Mouse (Mus musculus) heart, embryonic 14.5 days (tissue): Measurements from ENCODE around the gene Dapk1. TPM values are rescaled to one million over a fixed set of nuclear protein-coding genes. Genes with fewer than 3 reads are reported as not detected.

Source experiments
- ATAC-seq: fragments of 200-750 bp; cut with Nextera tagmentation; 2 replicates; pipeline ENCODE4 v1.8.0; 2017; ENCODE audit warnings: low read depth, moderate TSS enrichment; ENCODE audit not compliant: insufficient number of reproducible peaks, insufficient read depth, low FRiP score
- H3K27ac ChIP-seq, 2 experiments: fragments of 200-500 bp in 1 of 2; fragments of 300-500 bp in 1 of 2; sonication (generic) in 1 of 2; replicated peaks in 1 of 2; 2 replicates each; pipeline ENCODE4 v1.5.1; 2012 to 2014; ENCODE audit warnings: low read depth in 2 of 2, low read length in 2 of 2, control low read depth in 1 of 2, mild to moderate bottlenecking in 1 of 2, mixed read lengths in 1 of 2; ENCODE audit not compliant: control insufficient read depth in 1 of 2, insufficient read depth in 1 of 2
- H3K27me3 ChIP-seq: fragments of 300-500 bp; sonication (generic); 2 replicates; pipeline ENCODE4 v1.6.1; 2014; ENCODE audit warnings: mild to moderate bottlenecking, low read length, control low read depth; ENCODE audit not compliant: control insufficient read depth, insufficient read depth
- H3K36me3 ChIP-seq: fragments of 300-500 bp; sonication (generic); 2 replicates; pipeline ENCODE4 v1.6.1; 2014; ENCODE audit warnings: mild to moderate bottlenecking, control low read depth, low read length, mixed read lengths; ENCODE audit not compliant: control insufficient read depth, insufficient read depth
- H3K4me1 ChIP-seq, 2 experiments: fragments of 200-500 bp in 1 of 2; fragments of 300-500 bp in 1 of 2; sonication (generic) in 1 of 2; 2 replicates each; pipeline ENCODE4 v1.6.1; 2012 to 2014; ENCODE audit warnings: low read length in 2 of 2, control low read depth in 1 of 2, mixed read lengths in 1 of 2; ENCODE audit not compliant: control insufficient read depth in 2 of 2, insufficient read depth in 2 of 2
- H3K4me2 ChIP-seq: fragments of 300-500 bp; sonication (generic); 2 replicates; pipeline ENCODE4 v1.6.1; 2014; ENCODE audit warnings: mild to moderate bottlenecking, low read length
- H3K4me3 ChIP-seq, 2 experiments: fragments of 200-500 bp in 1 of 2; fragments of 300-500 bp in 1 of 2; sonication (generic) in 1 of 2; 2 replicates each; pipeline ENCODE4 v1.5.1; 2012 to 2014; ENCODE audit warnings: low read length in 2 of 2, mild to moderate bottlenecking in 2 of 2, control low read depth in 1 of 2, low read depth in 1 of 2, moderate library complexity in 1 of 2; ENCODE audit not compliant: control insufficient read depth in 1 of 2, insufficient read depth in 1 of 2
- H3K9ac ChIP-seq: fragments of 300-500 bp; sonication (generic); 2 replicates; pipeline ENCODE4 v1.6.1; 2014; ENCODE audit warnings: mild to moderate bottlenecking, low read length
- H3K9me3 ChIP-seq: fragments of 300-500 bp; sonication (generic); 2 replicates; pipeline ENCODE4 v1.6.1; 2016; ENCODE audit warnings: low read length, control low read depth; ENCODE audit not compliant: control insufficient read depth
- WGBS: fragments of 180-500 bp; shearing (Covaris S2); extraction: QIAGEN DNeasy Blood & Tissue Kit; methylation state at CpG from one replicate; pipeline ENCODE4 v1.1.7; 2014; 5-methylcytosine and 5-hydroxymethylcytosine counted together
- polyA plus RNA-seq: library from polyadenylated mRNA; unstranded; fragments of >200 nt; fragmentation: Nextera tagmentation; extraction: Ambion mirVana; gene quantifications from 2 replicates; pipeline ENCODE4 v1.2.1, GENCODE M21; 2014

Gene Dapk1
- polyA plus RNA-seq, 1 experiment from 2014 or later: 8.2 TPM

DNA sequence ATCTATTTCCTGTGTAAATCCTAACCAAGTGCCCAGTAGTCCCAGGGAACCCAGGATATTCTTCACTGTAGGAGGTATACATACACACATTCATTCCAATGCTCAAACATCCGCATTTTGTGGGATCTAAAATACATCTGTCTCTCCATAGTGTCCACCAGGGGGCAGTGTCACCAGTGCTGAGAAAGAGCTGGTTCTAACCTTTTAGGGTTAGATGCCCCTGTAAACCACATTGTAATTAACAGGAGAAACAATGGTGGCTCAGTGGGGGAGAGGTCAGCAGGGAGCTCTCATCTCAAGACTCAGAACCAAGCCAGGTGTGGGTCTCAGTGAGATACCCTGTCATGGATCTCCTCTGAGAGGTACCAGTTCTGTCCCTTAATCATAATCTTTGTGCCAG is 144.5 kb downstream of the Dapk1 start:
- no peaks in the 10 kb centered on the region for H3K27me3 ChIP-seq

DNA sequence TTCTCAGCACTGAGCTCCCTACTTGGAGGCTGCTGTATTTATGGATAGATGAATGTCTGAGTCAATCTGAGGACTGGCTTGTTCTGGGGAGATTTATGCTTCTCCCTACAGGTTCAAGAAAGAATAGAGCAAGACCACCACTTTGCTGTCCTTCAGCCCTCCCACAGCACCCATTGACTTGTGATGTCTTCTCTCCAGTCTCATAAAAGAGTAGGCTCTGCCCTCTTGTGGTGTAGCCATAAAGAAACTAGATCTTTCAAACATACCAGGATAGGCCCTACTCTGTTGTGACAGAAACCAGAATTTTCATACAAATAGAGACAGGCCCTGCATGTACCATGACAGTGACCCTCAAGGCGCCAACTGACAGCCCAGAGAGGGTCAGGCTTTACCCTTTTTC is 145.5 kb downstream of the Dapk1 start:
- ATAC-seq: no peak
- no peaks in the 10 kb centered on the region for H3K9me3 ChIP-seq
- 0 out of 2 replicates have a peak, but pooled peaks cover 17% of the 10 kb centered on the region for H3K36me3 ChIP-seq
- H3K4me1 ChIP-seq: peaks cover 3 to 7% of the 10 kb centered on the region in 2 experiments; a peak in 2 of 4 replicates
- H3K4me2 ChIP-seq: no peak overlapping the region
- no peak overlapping the region for H3K4me3 ChIP-seq
- no peak overlapping the region for H3K27ac ChIP-seq
- H3K27me3 ChIP-seq: no peaks in the 10 kb centered on the region
- no peak overlapping the region for H3K9ac ChIP-seq
- 83% methylated on average over 1 of the region's 1 CpGs for WGBS

More for the DNA sequence above, 144.5 kb downstream of the Dapk1 start:
- no peaks in the 10 kb centered on the region for H3K9me3 ChIP-seq
- H3K4me3 ChIP-seq: no peak overlapping the region
- 39% methylated on average over 1 of the region's 1 CpGs for WGBS
- no peak overlapping the region for H3K9ac ChIP-seq
- H3K4me1 ChIP-seq: peaks cover 3 to 7% of the 10 kb centered on the region in 2 experiments; a peak in 2 of 4 replicates
- H3K36me3 ChIP-seq: 0 out of 2 replicates have a peak, but pooled peaks cover 13% of the 10 kb centered on the region
- no peak overlapping the region for H3K27ac ChIP-seq
- H3K4me2 ChIP-seq: no peak overlapping the region
- no peak for ATAC-seq

DNA sequence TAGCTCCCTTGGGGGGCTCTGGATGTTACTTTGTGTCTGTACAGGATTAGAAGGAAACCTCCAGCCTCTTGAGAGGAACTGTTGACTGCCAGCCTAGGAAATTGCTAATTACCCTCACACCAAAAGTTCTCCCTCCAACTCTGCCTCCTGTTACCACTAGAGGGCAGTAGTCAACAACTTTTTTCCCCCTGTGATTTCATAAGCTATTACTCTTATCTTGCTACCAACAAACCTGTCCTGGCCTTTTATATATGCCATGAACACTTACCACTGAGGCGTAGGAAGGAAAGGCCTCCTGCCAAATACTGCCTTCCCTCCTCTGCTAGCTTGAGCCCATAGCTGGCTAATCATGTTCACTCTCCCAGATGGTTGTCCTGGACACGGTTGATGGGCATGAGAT is 146.8 kb downstream of the Dapk1 start:
- 78% methylated on average over 2 of the region's 2 CpGs for WGBS
- Histone ChIP-seq H3K4me2 (no peak overlapping the region), H3K27ac (no peak overlapping the region), H3K27me3 (no peaks in the 10 kb centered on the region), H3K36me3 (peaks cover 23% of the 10 kb centered on the region; the same call in 1 of the 2 replicates), H3K4me1 (peaks cover 0 to 7% of the 10 kb centered on the region in 2 experiments; a peak in 2 of 4 replicates), H3K4me3 (no peak overlapping the region), H3K9ac (no peak overlapping the region), H3K9me3 (no peaks in the 10 kb centered on the region)
- ATAC-seq: no peak

DNA sequence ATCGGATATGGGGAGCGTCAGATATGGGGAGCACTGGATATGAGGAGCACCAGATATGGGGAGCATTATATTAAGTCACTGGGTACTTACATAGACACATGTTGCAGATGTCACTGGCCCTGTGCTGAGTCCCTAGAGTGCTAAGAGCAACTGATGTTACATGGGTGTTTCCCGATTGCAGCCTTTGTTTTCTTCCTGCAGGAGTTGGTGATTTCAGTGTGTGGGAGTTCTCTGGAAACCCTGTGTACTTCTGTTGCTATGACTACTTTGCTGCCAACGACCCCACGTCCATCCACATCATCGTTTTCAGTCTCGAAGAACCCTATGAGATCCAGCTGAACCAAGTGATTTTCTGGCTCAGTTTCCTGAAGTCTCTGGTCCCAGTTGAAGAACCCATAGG is 149.2 kb downstream of the Dapk1 start:
- Histone ChIP-seq H3K27ac (no peak overlapping the region), H3K27me3 (no peaks in the 10 kb centered on the region), H3K4me3 (no peak overlapping the region), H3K9ac (no peak overlapping the region), H3K4me2 (no peak overlapping the region), H3K9me3 (no peaks in the 10 kb centered on the region), H3K4me1 (no peaks in the 10 kb centered on the region), H3K36me3 (peaks cover 23% of the 10 kb centered on the region; the same call in 1 of the 2 replicates)
- WGBS: 84% methylated on average over 7 of the region's 7 CpGs
- ATAC-seq: no peak

DNA sequence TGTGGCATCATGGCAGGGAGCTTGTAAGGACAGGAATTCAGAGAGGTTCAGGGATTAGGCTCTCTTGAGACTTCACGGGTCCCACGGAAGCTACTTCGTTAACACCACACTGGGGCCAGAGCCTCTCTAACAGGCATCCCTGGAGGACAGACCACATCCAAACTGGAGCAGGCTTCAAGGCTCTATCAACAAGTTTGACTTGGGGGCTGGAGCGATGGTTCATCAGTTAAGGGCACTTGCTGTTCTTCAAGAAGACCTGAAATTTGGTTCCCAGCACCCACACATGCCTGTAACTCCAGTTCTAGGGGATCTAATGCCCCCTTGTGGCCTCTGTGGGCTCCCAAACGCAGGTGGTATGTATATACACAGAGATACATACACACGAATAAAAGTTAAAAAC is 151.5 kb downstream of the Dapk1 start:
- H3K4me2 ChIP-seq: no peak overlapping the region
- no peak overlapping the region for H3K27ac ChIP-seq
- no peaks in the 10 kb centered on the region for H3K27me3 ChIP-seq
- 94% methylated on average over 6 of the region's 6 CpGs for WGBS
- H3K36me3 ChIP-seq: peaks cover 22% of the 10 kb centered on the region; the same call in 1 of the 2 replicates
- H3K9ac ChIP-seq: no peak overlapping the region
- no peak for ATAC-seq
- no peak overlapping the region for H3K4me3 ChIP-seq
- H3K4me1 ChIP-seq: no peaks in the 10 kb centered on the region
- H3K9me3 ChIP-seq: no peaks in the 10 kb centered on the region

DNA sequence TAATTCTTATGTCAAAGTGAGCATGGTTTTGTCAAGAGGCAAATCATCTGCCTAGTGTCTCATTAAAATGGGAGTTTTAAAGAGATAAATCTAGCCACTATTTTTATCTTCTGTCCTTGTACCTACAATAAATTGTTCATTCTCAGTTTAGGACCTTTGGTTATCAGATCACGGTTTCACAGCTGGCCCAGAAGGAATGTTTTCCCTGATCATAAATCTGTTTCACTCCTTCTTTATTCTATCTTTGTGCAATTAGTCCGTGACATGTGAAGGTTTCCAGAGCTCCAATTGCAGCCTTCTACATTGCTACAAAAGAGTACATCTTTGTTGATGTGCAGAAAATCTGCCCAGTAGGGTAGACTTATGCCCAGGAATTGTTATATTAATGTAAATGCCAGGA is 153.5 kb downstream of the Dapk1 start:
- 72% methylated on average over 2 of the region's 2 CpGs for WGBS
- H3K4me1 ChIP-seq: no peaks in the 10 kb centered on the region
- H3K9me3 ChIP-seq: no peaks in the 10 kb centered on the region

DNA sequence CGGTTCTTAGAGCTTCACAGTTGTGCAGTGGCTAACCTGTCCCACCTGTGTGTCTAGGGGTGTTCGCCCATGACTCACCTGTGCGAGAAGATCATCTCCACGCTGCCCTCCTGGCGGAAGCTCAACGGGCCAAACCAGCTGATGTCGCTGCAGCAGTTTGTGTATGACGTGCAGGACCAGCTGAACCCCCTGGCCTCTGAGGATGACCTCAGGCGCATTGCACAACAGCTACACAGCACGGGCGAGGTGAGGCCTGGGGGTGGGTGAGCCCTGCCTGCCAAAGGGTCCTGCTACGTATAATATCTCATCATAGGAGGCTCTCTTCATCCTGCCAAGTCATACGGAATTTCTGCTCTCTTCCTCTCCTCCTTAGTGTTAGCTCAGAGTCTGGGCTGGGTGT is 155.5 kb downstream of the Dapk1 start:
- Histone ChIP-seq H3K9me3 (no peaks in the 10 kb centered on the region), H3K4me3 (no peak overlapping the region), H3K4me1 (no peaks in the 10 kb centered on the region), H3K36me3 (peaks cover 21% of the 10 kb centered on the region; the same call in 1 of the 2 replicates), H3K27ac (no peak overlapping the region), H3K27me3 (no peaks in the 10 kb centered on the region), H3K9ac (no peak overlapping the region), H3K4me2 (no peak overlapping the region)
- no peak for ATAC-seq
- WGBS: 77% methylated on average over 13 of the region's 13 CpGs

More for the DNA sequence above, 153.5 kb downstream of the Dapk1 start:
- Histone ChIP-seq H3K4me2 (no peak overlapping the region), H3K4me3 (no peak overlapping the region), H3K27me3 (no peaks in the 10 kb centered on the region), H3K27ac (no peak overlapping the region), H3K9ac (no peak overlapping the region), H3K36me3 (peaks cover 16% of the 10 kb centered on the region; the same call in 1 of the 2 replicates)
- no peak for ATAC-seq

DNA sequence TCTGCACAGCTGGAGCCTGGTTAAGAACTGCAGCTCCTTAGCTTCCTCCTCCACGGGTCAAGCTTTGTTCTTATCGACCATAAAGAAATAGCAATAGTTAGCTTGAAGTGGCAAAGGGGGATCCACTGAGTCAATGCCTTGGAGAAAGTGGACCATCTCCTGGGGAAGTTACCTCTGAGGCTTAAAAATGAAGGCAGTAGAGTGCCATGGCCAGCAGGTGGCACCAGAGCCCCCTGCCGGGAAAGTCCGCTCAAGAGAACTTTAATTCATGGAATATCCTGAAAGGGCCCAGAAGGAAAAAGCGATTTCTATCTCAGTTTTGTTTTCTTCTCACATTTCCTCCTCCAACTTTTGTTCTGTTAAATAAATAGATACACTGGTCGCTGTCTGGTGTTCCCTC is 157.4 kb downstream of the Dapk1 start:
- Histone ChIP-seq H3K9me3 (no peaks in the 10 kb centered on the region), H3K27me3 (no peaks in the 10 kb centered on the region), H3K4me3 (no peak overlapping the region), H3K36me3 (peaks cover 16% of the 10 kb centered on the region; the same call in 1 of the 2 replicates), H3K4me2 (no peak overlapping the region), H3K27ac (no peak overlapping the region), H3K9ac (no peak overlapping the region), H3K4me1 (no peaks in the 10 kb centered on the region)
- no peak for ATAC-seq
- WGBS: 38% methylated on average over 6 of the region's 6 CpGs
